Mouse (Mus musculus) embryonic facial prominence, embryonic 13.5 days (tissue): ENCODE data around the gene Tle4. TPM values are rescaled to one million over a fixed set of nuclear protein-coding genes. Genes with fewer than 3 reads are reported as not detected.
A peak's percentile ranks its signal among the peaks of the same experiment; 100 is the strongest.

Source experiments
- ATAC-seq: fragments of 200-750 bp; cut with Nextera tagmentation; 2 replicates; pipeline ENCODE4 v1.8.0; 2017; ENCODE audit warnings: low read depth; ENCODE audit not compliant: insufficient number of reproducible peaks, insufficient read depth, low FRiP score, low TSS enrichment
- H3K27ac ChIP-seq: fragments of 300-500 bp; sonication (generic); 2 replicates; pipeline ENCODE4 v1.5.1; 2015; ENCODE audit warnings: moderate library complexity, mild to moderate bottlenecking, inconsistent platforms
- H3K27me3 ChIP-seq: fragments of 300-500 bp; sonication (generic); 2 replicates; pipeline ENCODE4 v1.6.1; 2015; ENCODE audit warnings: mild to moderate bottlenecking, inconsistent platforms
- H3K36me3 ChIP-seq: fragments of 300-500 bp; sonication (generic); 2 replicates; pipeline ENCODE4 v1.6.1; 2015; ENCODE audit warnings: mild to moderate bottlenecking, inconsistent platforms
- H3K4me1 ChIP-seq: fragments of 300-500 bp; sonication (generic); 2 replicates; pipeline ENCODE4 v1.6.1; 2015; ENCODE audit warnings: inconsistent platforms
- H3K4me2 ChIP-seq: fragments of 300-500 bp; sonication (generic); 2 replicates; pipeline ENCODE4 v1.6.1; 2015; ENCODE audit warnings: moderate library complexity, mild to moderate bottlenecking, inconsistent platforms
- H3K4me3 ChIP-seq: fragments of 300-500 bp; sonication (generic); 2 replicates; pipeline ENCODE4 v1.5.1; 2015; ENCODE audit warnings: mild to moderate bottlenecking, inconsistent platforms
- H3K9ac ChIP-seq: fragments of 300-500 bp; sonication (generic); 2 replicates; pipeline ENCODE4 v1.6.1; 2015; ENCODE audit warnings: mild to moderate bottlenecking, inconsistent platforms
- H3K9me3 ChIP-seq: fragments of 300-500 bp; sonication (generic); 2 replicates; pipeline ENCODE4 v1.6.1; 2016; ENCODE audit warnings: inconsistent platforms
- WGBS: fragments of 180-500 bp; shearing (Covaris S2); methylation state at CpG from one replicate; pipeline ENCODE4 v1.1.7; 2015; ENCODE audit warnings: mixed read lengths; 5-methylcytosine and 5-hydroxymethylcytosine counted together
- polyA plus RNA-seq: library from polyadenylated mRNA; unstranded; fragments of >200 nt; fragmentation: Nextera tagmentation; extraction: Ambion mirVana; gene quantifications from 2 replicates; pipeline ENCODE4 v1.2.1, GENCODE M21; 2015

Tle4 gene
- polyA plus RNA-seq, 1 experiment from 2014 or later = 15.4 TPM

DNA sequence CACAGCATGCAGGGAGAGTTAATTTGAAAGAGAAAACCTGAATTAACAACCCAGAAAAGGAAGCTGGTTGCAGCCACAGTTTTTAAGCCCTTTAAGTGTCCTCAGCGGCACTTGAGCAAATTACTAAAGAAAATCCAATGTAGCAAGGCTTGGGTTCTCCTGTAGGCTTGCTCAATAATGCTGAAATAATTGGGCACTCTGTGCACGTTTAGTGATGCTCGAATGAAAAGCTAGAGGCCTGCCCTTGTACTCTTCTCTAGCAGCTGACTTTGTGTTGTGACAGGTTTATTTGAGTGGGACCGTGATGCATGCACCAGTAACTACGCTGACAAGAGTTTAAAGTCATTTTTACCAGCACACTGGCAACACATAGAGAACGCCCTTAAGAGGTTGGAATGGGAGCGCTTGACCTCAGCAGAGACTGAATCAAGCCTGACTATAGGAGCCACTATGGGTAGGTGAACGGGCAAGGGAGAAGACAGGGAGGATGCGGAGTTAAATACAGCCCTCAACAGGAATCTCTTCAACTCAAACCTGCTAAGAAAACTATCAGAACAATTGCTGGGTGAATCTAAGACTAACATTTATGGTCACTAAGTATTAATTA is 79.3 kb downstream of the Tle4 start:
- Histone ChIP-seq H3K27me3 (no peaks in the 10 kb centered on the region), H3K27ac (no peak overlapping the region), H3K9ac (no peak overlapping the region), H3K4me2 (no peak overlapping the region), H3K9me3 (no peaks in the 10 kb centered on the region), H3K36me3 (peaks cover 17% of the 10 kb centered on the region), H3K4me1 (no peaks in the 10 kb centered on the region), H3K4me3 (no peak overlapping the region)
- 77% methylated on average over 9 of the region's 9 CpGs for WGBS
- ATAC-seq = no peak

- Histone ChIP-seq H3K9me3 (no peaks in the 10 kb centered on the region), H3K4me3 (no peak overlapping the region), H3K9ac (no peak overlapping the region), H3K4me2 (no peak overlapping the region), H3K4me1 (0 out of 2 replicates have a peak, but pooled peaks cover 6% of the 10 kb centered on the region), H3K27ac (no peak overlapping the region), H3K27me3 (no peaks in the 10 kb centered on the region), H3K36me3 (peaks cover 17% of the 10 kb centered on the region)
- WGBS = 90% methylated on average over 1 of the region's 1 CpGs
- no peak for ATAC-seq
Measured at GRCm38 (mm10) chr19:14516420-14516819, 81.4 kb downstream of the Tle4 start.

GRCm38 (mm10) chr19:14508819-14509218 is 89.0 kb downstream of the Tle4 start:
- ATAC-seq = no peak
- 50% methylated on average over 4 of the region's 4 CpGs for WGBS
- H3K4me2 ChIP-seq = no peak overlapping the region
- H3K9ac ChIP-seq = no peak overlapping the region
- no peak overlapping the region for H3K4me3 ChIP-seq
- peaks cover 14% of the 10 kb centered on the region; the same call in 1 of the 2 replicates for H3K4me1 ChIP-seq
- H3K27ac ChIP-seq = no peak overlapping the region
- no peaks in the 10 kb centered on the region for H3K36me3 ChIP-seq
- H3K27me3 ChIP-seq = no peaks in the 10 kb centered on the region
- H3K9me3 ChIP-seq = no peaks in the 10 kb centered on the region

DNA sequence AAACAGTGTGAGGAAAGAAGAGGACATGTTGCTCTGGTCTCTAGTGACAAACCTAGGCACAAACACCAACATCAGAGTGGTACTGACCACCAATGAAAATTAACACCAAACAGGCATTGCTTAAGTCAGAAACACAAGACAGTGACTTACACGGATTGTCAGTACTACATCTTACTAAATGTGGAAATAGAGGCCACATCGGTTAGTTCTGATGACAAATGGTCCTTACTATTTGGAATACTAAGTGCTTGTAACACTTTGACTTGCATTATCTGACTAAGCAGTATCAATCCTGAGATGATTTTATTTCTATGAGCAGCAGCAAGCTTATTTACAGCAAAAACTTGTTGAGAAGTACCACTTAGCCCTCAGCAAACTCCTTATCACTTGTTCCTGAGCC is 89.9 kb downstream of the Tle4 start:
- no peak overlapping the region for H3K4me2 ChIP-seq
- no peak overlapping the region for H3K27ac ChIP-seq
- H3K9ac ChIP-seq = no peak overlapping the region
- 72% methylated on average over 2 of the region's 2 CpGs for WGBS
- no peaks in the 10 kb centered on the region for H3K27me3 ChIP-seq
- no peak for ATAC-seq
- no peaks in the 10 kb centered on the region for H3K9me3 ChIP-seq
- peaks cover 17% of the 10 kb centered on the region; the same call in 1 of the 2 replicates for H3K4me1 ChIP-seq
- H3K4me3 ChIP-seq = no peak overlapping the region
- H3K36me3 ChIP-seq = no peaks in the 10 kb centered on the region

DNA sequence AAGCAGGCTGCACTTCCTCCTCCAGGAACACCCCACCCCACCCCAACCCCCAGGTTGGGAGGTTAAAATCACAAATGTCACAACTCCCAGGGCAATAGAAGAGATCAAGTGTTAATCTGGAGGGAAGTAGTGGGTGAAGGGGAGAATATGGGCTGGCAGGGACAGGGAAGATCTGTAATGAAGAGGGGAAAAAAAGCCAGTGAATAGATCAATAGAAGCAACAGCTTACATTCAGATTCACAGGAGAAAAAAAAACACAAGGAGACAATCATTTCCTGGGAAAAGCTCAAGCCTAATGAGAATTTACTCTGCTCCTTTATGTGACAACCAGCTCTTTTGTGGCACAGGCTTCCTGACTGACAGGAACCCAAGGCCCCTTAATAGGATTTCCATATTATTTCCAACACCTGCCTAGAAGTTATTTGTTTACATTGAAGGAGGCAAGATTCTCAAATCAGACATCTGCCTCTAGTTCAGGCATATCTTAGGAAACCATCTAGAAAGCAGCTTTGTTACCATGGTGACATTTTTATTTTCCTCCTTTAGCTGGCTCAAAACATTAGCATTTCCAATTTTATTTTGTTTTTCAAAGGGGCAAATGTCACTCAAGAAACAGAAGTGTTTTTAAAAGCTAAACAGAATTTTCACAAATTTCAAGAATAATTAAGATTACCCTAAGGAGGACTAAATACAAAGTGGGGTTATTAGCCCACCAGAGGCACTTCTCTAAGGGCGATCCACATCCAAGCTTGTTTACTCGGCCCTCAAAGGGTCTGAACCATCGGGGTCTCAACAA is 90.8 kb downstream of the Tle4 start:
- Histone ChIP-seq H3K36me3 (no peaks in the 10 kb centered on the region), H3K4me1 (peaks cover 16% of the 10 kb centered on the region), H3K27ac (no peak overlapping the region), H3K9me3 (no peaks in the 10 kb centered on the region), H3K27me3 (no peaks in the 10 kb centered on the region), H3K4me3 (no peak overlapping the region), H3K4me2 (no peak overlapping the region), H3K9ac (no peak overlapping the region)
- whole genome bisulfite sequencing = 47% methylated on average over 3 of the region's 3 CpGs
- ATAC-seq = no peak

GRCm38 (mm10) chr19:14505885-14506548 is 91.8 kb downstream of the Tle4 start:
- no peaks in the 10 kb centered on the region for H3K27me3 ChIP-seq
- 93% methylated on average over 2 of the region's 2 CpGs for WGBS
- H3K4me1 ChIP-seq = peaks cover 15% of the 10 kb centered on the region
- H3K4me2 ChIP-seq = no peak overlapping the region
- no peak overlapping the region for H3K9ac ChIP-seq
- no peaks in the 10 kb centered on the region for H3K9me3 ChIP-seq
- H3K36me3 ChIP-seq = no peaks in the 10 kb centered on the region
- no peak overlapping the region for H3K27ac ChIP-seq
- H3K4me3 ChIP-seq = no peak overlapping the region
- ATAC-seq = peak; percentile 43; the same call in 1 of the 2 replicates

- H3K4me3 ChIP-seq = no peak overlapping the region
- no peaks in the 10 kb centered on the region for H3K9me3 ChIP-seq
- H3K36me3 ChIP-seq = no peaks in the 10 kb centered on the region
- H3K4me1 ChIP-seq = peaks cover 19% of the 10 kb centered on the region
- 65% methylated on average over 3 of the region's 3 CpGs for WGBS
- no peak for ATAC-seq
- H3K4me2 ChIP-seq = no peak overlapping the region
- H3K27me3 ChIP-seq = no peaks in the 10 kb centered on the region
- H3K27ac ChIP-seq = no peak overlapping the region
- no peak overlapping the region for H3K9ac ChIP-seq
Measured at GRCm38 (mm10) chr19:14505401-14505800, 92.5 kb downstream of the Tle4 start.

GRCm38 (mm10) chr19:14503862-14504261 is 94.0 kb downstream of the Tle4 start:
- H3K27me3 ChIP-seq = no peaks in the 10 kb centered on the region
- H3K36me3 ChIP-seq = no peaks in the 10 kb centered on the region
- 82% methylated on average over 6 of the region's 6 CpGs for WGBS
- H3K4me1 ChIP-seq = peaks cover 28% of the 10 kb centered on the region
- H3K9me3 ChIP-seq = no peaks in the 10 kb centered on the region
- no peak overlapping the region for H3K9ac ChIP-seq
- no peak for ATAC-seq
- no peak overlapping the region for H3K4me3 ChIP-seq
- no peak overlapping the region for H3K4me2 ChIP-seq
- H3K27ac ChIP-seq = no peak overlapping the region

- 42% methylated on average over 7 of the region's 7 CpGs for WGBS
- no peak overlapping the region for H3K4me3 ChIP-seq
- H3K4me1 ChIP-seq = peaks cover 28% of the 10 kb centered on the region
- no peaks in the 10 kb centered on the region for H3K36me3 ChIP-seq
- no peaks in the 10 kb centered on the region for H3K27me3 ChIP-seq
- H3K4me2 ChIP-seq = no peak overlapping the region
- no peaks in the 10 kb centered on the region for H3K9me3 ChIP-seq
- no peak overlapping the region for H3K27ac ChIP-seq
- ATAC-seq = no peak
- no peak overlapping the region for H3K9ac ChIP-seq
Measured at GRCm38 (mm10) chr19:14502234-14502633, 95.6 kb downstream of the Tle4 start.

GRCm38 (mm10) chr19:14499835-14500425 is 97.9 kb downstream of the Tle4 start:
- no peak overlapping the region for H3K4me3 ChIP-seq
- H3K27ac ChIP-seq = no peak overlapping the region
- 31% methylated on average over 3 of the region's 3 CpGs for WGBS
- peaks cover 19% of the 10 kb centered on the region for H3K4me1 ChIP-seq
- H3K9ac ChIP-seq = no peak overlapping the region
- ATAC-seq = no peak
- no peaks in the 10 kb centered on the region for H3K36me3 ChIP-seq
- H3K9me3 ChIP-seq = no peaks in the 10 kb centered on the region
- H3K27me3 ChIP-seq = no peaks in the 10 kb centered on the region
- no peak overlapping the region for H3K4me2 ChIP-seq

- no peaks in the 10 kb centered on the region for H3K9me3 ChIP-seq
- no peak overlapping the region for H3K4me2 ChIP-seq
- no peak overlapping the region for H3K4me3 ChIP-seq
- ATAC-seq = no peak
- 94% methylated on average over 3 of the region's 3 CpGs for WGBS
- H3K9ac ChIP-seq = no peak overlapping the region
- no peaks in the 10 kb centered on the region for H3K36me3 ChIP-seq
- H3K27ac ChIP-seq = no peak overlapping the region
- no peaks in the 10 kb centered on the region for H3K27me3 ChIP-seq
- H3K4me1 ChIP-seq = no peaks in the 10 kb centered on the region
Measured at GRCm38 (mm10) chr19:14493047-14493446, 104.8 kb downstream of the Tle4 start.
